In genomic region chr2:173465006-173465620, GRCm38 (mm10) we compare ENCODE assay signal across 22 mouse cellular contexts. TPM values are rescaled to one million over a fixed set of nuclear protein-coding genes. Genes with fewer than 3 reads are reported as not detected.
DNase-seq lines count a peak whose midpoint lies in the region; ATAC-seq and TF ChIP-seq lines count a peak whose summit lies in the region.
"Had no signal": no experiment of that assay in that cellular context is flagged by ENCODE, and none has a peak within 500 bp of the region (broad histone marks: within the 10 kb centered on the region; RNA-seq: fewer than 3 reads in every experiment).

No protein-coding gene starts in this region.

- no peaks in the 10 kb centered on the region for H3K27me3 ChIP-seq in heart, embryonic 10.5 days (ENCODE audit: insufficient read depth, poor library complexity, severe bottlenecking)
- H3K27me3 ChIP-seq in lung, embryonic 16.5 days (ENCODE audit: control insufficient read depth, insufficient read depth, low read depth, low read length), result no peaks in the 10 kb centered on the region
- H3K27me3 ChIP-seq: liver, embryonic 13.5 days; midbrain, embryonic 13.5 days had no signal

- no peak overlapping the region for H3K27ac ChIP-seq in heart, embryonic 10.5 days
- H3K27ac ChIP-seq in lung, embryonic 16.5 days (ENCODE audit: low read length), result no peak overlapping the region
- H3K27ac ChIP-seq in bone marrow, adult 2 months (ENCODE audit: control insufficient read depth, insufficient read depth, low read depth, low read length, poor library complexity), result peak overlapping the region; percentile 3
- H3K27ac ChIP-seq: liver, embryonic 13.5 days; macrophage; midbrain, embryonic 13.5 days had no signal

- no peak overlapping the region for H3K4me3 ChIP-seq in heart, embryonic 10.5 days
- H3K4me3 ChIP-seq in lung, embryonic 16.5 days (ENCODE audit: low read length), result no peak overlapping the region
- H3K4me3 ChIP-seq in bone marrow, adult 2 months (replicated peaks; ENCODE audit: control insufficient read depth, low read depth, low read length), result no peak overlapping the region
- H3K4me3 ChIP-seq: liver, embryonic 13.5 days; midbrain, embryonic 13.5 days had no signal

- no peak for TF ChIP-seq CTCF in bone marrow, adult 2 months (IDR thresholded peaks at IDR 0.05; ENCODE audit: control insufficient read depth, insufficient read depth, low read length)

- no peak for TF ChIP-seq POLR2A in bone marrow, adult 2 months (IDR thresholded peaks at IDR 0.05; ENCODE audit: borderline replicate concordance, control insufficient read depth, low read depth, low read length)

- intact Hi-C loops in heart, postnatal 25 days (cut with DNase I), result no loop called here

- H3K4me2 ChIP-seq in lung, embryonic 16.5 days (ENCODE audit: low read depth, low read length), result no peak overlapping the region
- H3K4me2 ChIP-seq: liver, embryonic 13.5 days; midbrain, embryonic 13.5 days had no signal

- 75% methylated on average over 6 of the region's 6 CpGs for WGBS in heart, embryonic 10.5 days
- WGBS in lung, embryonic 16.5 days, result 56% methylated on average over 6 of the region's 6 CpGs
- 72% methylated on average over 6 of the region's 6 CpGs for WGBS in bone marrow, adult 2 months

- H3K9ac ChIP-seq in lung, embryonic 16.5 days (ENCODE audit: low read length), result no peak overlapping the region
- H3K9ac ChIP-seq: liver, embryonic 13.5 days; midbrain, embryonic 13.5 days had no signal

- DNase-seq in heart, embryonic 10.5 days (ENCODE audit: low spot score), result peak; percentile 58
- DNase-seq in heart, postnatal 25 days (ENCODE audit: low spot score), result no peak
- no peak for DNase-seq in lung, postnatal 10 days
- DNase-seq in skeletal muscle tissue, adult 2 months (ENCODE audit: low read depth, low spot score), result peak; percentile 24
- DNase-seq in cerebellum, adult 11-12 months, result no peak
- DNase-seq: cerebellum, adult 8-10 months; gastrocnemius, postnatal 10 days; liver, embryonic 13.5 days; thymus, adult 18-20 months had no signal

- H3K9me3 ChIP-seq in heart, embryonic 10.5 days, result no peaks in the 10 kb centered on the region
- H3K9me3 ChIP-seq in lung, embryonic 16.5 days (ENCODE audit: control insufficient read depth, low read length), result no peaks in the 10 kb centered on the region
- H3K9me3 ChIP-seq: liver, embryonic 13.5 days; midbrain, embryonic 13.5 days had no signal

- no peaks in the 10 kb centered on the region for H3K4me1 ChIP-seq in heart, embryonic 10.5 days
- H3K4me1 ChIP-seq in lung, embryonic 16.5 days (replicated peaks; ENCODE audit: control insufficient read depth, insufficient read depth, low read length), result no peaks in the 10 kb centered on the region
- H3K4me1 ChIP-seq in bone marrow, adult 2 months (ENCODE audit: control insufficient read depth, insufficient read depth, low read length), result no peaks in the 10 kb centered on the region; the same call in 1 of the 2 replicates
- H3K4me1 ChIP-seq: liver, embryonic 13.5 days; midbrain, embryonic 13.5 days had no signal

- no peaks in the 10 kb centered on the region for H3K36me3 ChIP-seq in heart, embryonic 10.5 days
- no peaks in the 10 kb centered on the region for H3K36me3 ChIP-seq in lung, embryonic 16.5 days (ENCODE audit: control insufficient read depth, insufficient read depth, low read length)
- H3K36me3 ChIP-seq: liver, embryonic 13.5 days; midbrain, embryonic 13.5 days had no signal

- ATAC-seq in lung, embryonic 16.5 days (ENCODE audit: low read depth), result 0 out of 2 replicates have a peak, but pooled peaks have one; percentile 41
- ATAC-seq in inflammation-experienced regulatory T-cells, adult 6 months, result no peak
- ATAC-seq: forebrain, embryonic 16.5 days; midbrain, embryonic 13.5 days had no signal

RNA-seq across cellular contexts. Expression of gene 1700021F07Rik, which starts 57.3 kb away (rescaled TPM):
- not detected in 2 replicates for polyA plus RNA-seq in heart, embryonic 10.5 days (2016; fragmentation: Nextera tagmentation; extraction: Ambion mirVana)
- not detected for total RNA-seq in heart, postnatal 25 days (2021)
- polyA plus RNA-seq in lung, embryonic 16.5 days (2015; fragmentation: Nextera tagmentation; extraction: Ambion mirVana), result not detected in 2 replicates
- polyA plus RNA-seq in bone marrow, adult 2 months (2011; ENCODE audit: insufficient read depth, insufficient read length, low replicate concordance, missing spikeins), result not detected in 2 replicates
- not detected for polyA plus RNA-seq in inflammation-experienced regulatory T-cells, adult 6 months (2017; shearing (Covaris generic))
- total RNA-seq: adrenal gland, adult 18-20 months; ES-E14; gastrocnemius, postnatal 10 days; hematopoietic stem cell, adult 5-6 weeks; layer of hippocampus, adult 8-10 months; left cerebral cortex, postnatal 10 days had no signal
- polyA plus RNA-seq: forebrain, embryonic 16.5 days; kidney, embryonic 16.5 days; liver, embryonic 13.5 days; macrophage; midbrain, embryonic 13.5 days; urinary bladder, adult 2 months had no signal

Comparison
In these comparisons a context has a peak if more than half of its experiments do, and no peak if none do; other contexts are left out.
1. DNase-seq: peak in heart, embryonic 10.5 days (single experiment) and skeletal muscle tissue, adult 2 months (single experiment); none in heart, postnatal 25 days (single experiment), lung, postnatal 10 days (single experiment) and cerebellum, adult 11-12 months (single experiment).